Mouse (Mus musculus) testis, postnatal 14 days (tissue): ENCODE results near the gene 4933427I04Rik.

Experiments
- DNase-seq: peaks from one replicate; pipeline ENCODE4 v3.0.0; 2021; ENCODE audit warnings: low spot score

4933427I04Rik gene

DNA sequence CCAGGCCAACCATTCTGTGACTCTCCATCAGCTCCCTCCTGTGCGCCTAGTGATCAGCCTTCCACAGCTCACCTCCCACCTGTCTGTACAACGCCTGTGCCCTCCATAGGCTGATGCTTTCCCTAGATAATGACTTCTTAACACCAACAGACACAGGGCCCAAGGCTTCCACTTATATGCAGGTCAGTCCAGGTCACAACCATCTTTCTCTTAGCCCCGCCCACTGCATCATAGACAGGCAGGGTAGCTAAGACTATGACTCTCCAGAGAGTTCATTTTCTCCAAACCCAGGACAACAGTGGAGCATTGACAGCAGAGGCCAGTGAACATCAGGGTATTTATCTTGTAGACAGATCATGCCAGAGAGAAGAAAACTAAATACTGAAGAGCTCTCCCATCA, at the start of gene 4933427I04Rik:
4933427I04Rik (plus strand) TSS at position 301 of the 400 bp plus-strand sequence.
- DNase-seq = no peak

DNA sequence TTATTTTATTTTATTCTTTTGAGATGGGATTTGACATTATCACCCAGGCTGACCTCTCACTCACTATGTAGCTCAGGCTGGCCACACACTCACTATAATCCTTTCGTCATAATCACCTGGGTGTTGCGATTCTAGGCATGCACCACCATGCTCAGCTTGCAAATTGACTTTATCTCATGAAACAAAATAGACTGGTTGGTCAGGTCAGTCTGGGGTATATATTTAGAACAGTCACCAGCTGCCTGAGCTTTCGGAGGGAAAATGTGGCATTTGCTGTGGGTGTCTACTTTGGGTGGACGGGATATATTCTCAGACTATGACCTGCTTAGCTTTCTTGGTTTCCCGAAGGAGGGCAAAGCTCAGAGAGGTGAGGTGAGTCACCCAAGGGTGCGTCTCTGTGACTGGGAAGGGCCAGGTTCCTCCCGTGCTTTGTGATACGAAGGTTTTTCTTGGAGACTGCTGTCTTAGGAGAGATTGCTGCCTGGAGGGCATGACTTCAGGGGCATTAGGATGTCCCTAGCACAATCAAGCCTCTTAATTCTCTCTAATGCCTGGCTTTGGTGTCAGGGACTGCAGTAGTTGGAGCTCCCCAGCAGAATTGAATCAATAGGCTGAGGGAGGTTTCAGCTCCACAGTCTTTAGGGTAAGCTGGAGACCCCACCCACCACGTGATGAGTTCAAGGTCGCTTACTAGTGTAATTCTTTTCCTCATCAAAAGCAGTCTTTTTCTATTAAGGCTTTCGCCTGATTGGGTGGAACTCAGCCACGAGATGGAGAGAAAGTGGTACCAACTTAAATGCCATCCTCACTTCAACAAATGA, 48.8 kb upstream of the 4933427I04Rik start:
- no peak for DNase-seq

DNA sequence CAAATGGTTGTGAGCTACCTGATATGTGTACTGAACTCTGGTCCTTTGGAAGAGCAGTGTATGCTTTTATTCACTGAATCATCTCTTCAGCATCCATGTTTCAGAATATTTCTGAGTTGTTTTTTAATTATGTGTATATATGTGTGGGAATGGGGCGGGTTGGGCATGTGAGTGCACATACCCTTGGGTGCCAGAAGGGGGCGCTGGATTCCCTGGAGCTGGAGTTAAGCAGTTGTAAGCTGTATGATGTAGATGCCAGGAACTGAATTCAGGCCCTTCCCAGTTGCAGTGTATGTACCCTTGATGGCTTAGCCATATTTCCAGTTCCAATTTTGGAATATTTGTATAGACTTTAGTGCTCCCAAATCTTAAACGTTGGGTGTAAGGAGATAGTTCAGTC, 47.0 kb upstream of the 4933427I04Rik start:
- no peak for DNase-seq

DNA sequence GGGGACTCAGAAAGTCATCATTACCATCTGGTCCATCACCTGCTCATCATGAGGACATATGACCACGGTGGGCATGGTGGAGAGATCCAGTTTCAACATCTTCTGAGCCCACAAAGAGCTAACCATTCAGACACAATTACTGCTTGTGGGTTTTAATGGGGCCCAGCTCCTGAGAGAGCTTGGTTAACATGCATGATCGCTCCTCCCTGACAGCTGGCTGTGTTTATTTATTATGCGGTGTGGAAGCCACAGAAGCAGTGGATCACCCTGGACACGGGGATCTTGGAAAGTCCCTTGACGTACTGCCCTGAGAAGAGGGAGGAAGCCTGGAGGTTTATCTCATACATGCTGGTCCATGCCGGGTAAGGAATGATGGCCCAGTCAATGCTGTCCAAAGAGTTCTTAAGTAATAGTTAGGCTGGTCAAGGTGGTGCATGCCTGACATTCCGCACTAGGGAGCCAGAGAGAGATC, 45.4 kb upstream of the 4933427I04Rik start:
- DNase-seq = no peak

DNA sequence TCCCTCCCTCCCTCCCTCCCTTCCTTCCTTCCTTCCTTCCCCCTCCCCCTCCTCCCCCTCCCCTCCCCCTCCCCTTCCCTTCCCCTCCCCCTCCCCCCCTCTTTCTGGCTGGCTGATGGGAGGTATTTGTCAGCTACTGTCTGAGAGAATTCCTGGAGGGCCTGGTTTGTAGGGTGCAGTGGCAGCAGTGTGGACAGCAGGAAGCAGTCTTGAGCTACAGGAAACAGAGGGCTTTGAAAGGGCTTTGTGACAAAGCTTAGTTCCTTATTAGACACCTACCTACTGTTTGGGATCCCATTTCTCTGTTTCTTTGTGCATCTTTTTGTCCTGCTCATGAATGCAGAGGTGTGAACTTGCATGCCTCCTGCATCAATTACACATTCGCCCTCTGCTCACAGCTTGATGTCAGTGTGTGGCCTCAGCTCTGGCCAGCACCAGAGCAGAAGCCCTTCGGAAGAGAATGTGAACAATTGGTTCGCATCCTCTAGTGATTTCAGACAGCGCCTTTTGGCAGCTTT, 40.3 kb upstream of the 4933427I04Rik start:
- DNase-seq = no peak

DNA sequence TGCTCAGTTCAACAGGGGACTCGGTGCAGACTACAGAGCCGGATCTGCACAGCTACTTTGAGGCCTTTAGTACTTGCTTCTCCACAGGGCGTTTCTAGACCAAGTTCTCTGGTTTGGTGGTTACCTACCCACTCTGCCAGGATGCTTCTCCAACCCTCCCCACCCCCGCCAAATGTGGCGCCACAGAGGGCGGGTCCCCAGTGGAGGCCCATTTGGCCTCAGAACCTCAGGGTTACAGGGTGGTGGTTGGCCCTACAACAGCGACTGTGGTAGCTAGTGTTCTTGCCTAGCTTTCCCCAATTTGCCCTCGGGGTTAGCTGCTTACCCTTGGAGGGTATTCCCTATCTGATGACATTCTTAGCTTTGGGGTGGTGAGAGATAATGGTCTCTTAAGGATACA, 17.4 kb upstream of the 4933427I04Rik start:
- no peak for DNase-seq

DNA sequence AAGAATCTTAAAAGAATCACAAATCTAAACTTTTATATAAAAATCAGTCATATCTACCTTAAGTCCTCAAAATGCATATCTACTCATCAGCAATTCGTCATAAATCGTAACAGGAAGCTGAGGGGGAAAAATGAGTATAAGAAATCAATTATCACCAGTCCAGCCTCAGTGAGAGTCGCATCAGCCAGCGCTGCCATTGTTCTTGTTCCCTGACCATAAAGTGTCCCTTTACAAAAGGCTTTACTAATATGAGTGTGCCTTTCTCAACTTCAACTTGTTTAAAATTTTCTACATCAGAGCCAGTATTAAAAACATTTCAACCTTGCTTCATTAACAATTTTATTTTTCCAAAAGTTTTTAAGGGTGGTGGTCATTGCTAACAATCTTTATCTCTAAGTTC, 2.6 kb upstream of the 4933427I04Rik start:
- no peak for DNase-seq

DNA sequence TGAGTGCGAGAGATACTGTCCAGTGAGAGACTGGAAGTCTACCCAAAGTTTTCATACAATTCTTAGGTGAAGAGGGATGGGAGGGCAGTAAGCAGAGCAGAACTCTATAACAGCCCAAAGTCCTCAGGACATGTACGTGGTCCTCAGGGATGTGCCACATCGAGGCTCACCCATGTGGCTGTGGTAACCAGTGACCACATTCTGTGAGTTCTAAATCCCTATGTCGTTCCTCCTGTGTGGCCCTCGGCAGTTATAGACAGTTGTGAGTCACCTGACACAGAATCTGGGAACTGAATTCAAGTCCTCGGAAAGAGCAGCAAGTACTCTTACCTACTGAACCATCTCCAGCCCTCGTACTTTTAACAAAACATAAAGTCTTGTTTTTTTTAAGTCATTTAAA, 1.4 kb upstream of the 4933427I04Rik start:
- DNase-seq = peak; percentile 2

DNA sequence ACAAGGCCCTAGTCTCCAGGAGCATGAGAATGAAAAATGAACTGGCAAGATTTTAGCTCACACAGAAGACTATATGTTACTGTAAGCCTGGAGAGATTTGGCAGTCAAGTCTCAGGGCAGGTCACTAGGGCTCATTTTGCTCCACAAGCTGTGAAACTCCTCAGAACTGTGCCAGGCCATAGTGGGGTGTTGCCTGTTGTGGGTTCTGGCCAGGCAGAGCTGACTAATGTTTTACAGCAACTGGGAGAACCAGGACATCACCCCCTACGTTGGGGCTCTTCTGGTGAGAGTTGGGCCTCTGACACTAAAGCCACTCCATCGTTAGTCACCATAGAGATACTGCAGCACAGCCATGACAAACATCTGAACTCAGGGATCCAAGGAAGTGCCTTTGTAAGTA, 324 bp downstream of the 4933427I04Rik start:
- DNase-seq = peak; percentile 2

DNA sequence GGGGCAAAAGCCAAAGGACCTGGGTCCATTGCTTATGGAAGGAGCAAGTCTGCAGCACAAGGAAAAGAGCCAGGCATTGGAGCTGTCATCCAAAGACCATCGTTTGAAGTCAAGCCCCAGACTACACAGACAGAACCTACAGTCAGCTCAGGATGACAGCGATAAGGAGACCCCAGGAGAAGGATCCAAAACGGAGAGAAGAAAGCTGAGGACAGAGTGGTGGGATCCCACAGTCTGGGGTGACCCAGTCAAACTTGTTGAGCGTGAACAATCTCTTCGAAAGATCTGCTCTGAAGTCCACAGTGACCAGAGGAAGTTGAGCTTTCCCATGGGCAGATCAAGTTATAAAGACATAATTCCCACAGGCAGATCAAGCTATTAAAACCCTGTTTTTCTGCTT, 1.1 kb downstream of the 4933427I04Rik start:
- DNase-seq = no peak

DNA sequence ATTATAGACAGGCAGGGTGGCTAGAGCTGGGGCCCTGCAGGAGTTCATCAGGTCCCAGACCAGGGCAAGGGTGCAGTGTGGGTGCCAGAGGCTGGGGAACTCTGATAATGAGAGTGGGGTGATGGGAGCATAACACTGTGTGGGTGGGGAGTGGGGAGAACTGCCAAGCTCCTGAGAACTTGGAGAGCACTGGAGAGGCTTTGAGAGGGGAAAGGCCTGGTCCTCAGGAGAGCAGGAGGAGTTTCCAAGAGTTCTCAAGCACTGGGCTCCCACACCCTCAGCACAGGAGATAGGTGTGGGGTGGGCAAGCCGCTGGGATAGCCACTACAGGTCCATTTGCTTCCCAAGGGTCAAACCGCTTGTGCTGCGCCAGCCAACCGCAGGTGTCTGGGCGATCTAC, 34.2 kb downstream of the 4933427I04Rik start:
- no peak for DNase-seq

DNA sequence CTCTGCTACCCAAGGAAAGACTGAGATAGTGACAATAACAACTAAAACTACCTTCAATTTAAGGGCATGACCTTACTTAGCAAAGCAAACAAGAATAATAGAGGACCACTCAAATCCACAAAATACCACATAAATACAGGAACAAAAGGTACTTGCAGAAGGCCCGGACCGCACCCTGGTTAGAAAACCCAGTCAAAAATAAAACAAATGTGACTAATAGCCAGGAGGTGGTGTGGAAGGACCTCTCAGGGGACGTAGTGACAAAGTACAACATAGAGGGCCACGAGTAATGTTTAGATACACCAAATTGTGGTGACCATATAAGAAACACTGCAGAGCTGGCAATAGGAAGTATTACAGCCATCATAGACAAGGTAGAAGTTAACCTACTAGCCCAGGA, 34.8 kb downstream of the 4933427I04Rik start:
- no peak for DNase-seq

DNA sequence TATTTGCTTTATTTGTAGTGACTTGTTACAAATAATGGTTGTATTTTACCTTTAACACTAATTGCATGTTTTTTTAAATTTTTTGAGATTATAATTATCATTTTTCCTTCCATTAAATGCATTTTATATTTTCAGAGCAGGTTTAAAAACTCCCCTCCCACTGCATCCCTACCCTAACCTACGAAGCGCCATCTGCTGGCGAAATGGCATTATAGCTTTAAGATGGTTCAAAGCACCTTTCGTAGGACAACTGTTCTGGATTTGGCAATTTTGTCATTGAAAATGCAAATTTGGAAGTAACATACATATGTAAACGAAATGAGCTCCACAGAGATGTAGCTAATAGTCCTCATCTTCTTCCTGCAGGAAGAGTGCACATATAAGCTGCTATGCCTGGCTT, 39.2 kb downstream of the 4933427I04Rik start:
- DNase-seq = no peak

DNA sequence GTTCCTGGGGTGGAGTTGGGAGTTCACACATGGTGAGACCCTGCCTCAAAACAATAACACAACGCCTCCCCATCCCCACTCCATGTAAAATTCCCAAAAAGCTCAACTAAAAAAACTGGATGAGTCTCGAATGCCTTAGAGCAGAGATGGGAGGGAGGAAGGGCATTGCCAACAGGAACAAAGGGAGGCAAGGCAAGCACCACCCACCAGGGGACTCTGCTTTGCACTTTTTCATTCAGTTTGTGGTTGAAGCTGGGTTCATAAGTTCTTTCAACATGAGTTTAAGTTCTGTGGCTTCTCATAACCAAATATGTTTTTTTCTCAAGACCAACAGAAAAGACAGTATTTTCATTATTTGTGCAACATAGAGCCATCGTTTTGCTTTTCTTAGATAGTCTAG, 44.0 kb downstream of the 4933427I04Rik start:
- no peak for DNase-seq

DNA sequence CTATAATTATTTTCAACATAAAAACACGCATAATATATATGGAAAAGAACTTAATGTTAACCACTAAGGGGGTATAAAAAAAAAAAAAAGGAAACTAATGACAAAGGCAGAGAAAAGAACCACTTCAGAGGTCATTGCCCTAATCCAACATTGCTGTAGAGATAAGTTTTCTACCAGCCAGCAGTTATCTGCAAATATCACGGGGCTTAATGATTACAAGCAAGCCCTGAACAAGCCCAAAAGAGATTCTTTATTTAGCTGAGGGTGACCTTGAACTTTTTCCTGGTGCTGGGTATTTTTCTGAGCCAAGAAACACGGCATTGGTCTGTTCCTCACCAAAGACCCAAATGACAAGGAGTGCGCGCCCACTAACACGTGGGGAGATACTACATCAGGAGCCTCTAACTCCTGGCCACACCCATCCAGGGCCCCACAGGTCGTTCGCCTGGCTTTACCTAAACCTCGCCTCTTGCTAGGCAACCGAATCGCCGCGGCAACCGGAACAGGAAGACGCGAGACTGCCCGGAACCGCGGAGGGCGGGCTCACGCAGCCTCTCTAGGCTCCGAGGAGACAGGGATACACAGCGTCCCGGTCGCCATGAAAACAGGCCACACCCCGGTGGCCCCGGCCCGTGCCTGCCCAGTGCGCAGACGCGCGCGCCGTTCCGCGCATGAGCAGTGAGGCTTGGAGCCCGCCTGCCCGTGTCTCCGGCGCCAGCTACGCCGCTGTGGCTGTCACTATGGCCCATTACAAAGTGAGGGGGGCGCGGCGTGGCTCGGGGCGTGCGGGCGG, 45.0 kb downstream of the 4933427I04Rik start, which contains the start of gene Mycbp:
Mycbp (plus strand) TSS at position 500 of the 793 bp plus-strand sequence.
- DNase-seq = peak; percentile 99

DNA sequence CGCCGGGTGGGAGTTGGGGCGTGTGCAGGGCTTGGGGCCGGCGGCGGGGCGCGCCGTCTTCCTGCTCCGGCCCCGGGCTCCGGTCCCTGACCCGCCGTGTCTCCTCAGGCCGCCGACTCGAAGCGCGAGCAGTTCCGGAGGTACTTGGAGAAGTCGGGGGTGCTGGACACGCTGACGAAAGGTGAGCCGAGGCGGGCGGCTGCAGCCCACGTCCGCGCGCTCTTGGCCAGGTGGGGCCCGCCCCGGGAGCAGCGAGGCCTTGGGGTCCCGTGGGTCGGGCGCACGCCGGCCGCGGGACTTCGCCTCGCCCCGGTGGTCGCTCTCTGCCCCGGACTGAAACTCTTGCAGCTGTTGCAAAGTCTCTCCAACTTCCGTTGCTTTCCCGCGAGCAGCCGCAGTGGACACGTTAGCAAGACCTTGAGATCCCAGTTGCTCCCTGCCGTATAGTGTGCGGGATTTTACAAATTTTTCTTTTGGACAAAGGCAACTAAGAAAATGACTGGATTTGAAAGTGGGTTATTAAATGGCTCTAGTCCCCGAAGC, 45.7 kb downstream of the 4933427I04Rik start:
- DNase-seq = no peak

DNA sequence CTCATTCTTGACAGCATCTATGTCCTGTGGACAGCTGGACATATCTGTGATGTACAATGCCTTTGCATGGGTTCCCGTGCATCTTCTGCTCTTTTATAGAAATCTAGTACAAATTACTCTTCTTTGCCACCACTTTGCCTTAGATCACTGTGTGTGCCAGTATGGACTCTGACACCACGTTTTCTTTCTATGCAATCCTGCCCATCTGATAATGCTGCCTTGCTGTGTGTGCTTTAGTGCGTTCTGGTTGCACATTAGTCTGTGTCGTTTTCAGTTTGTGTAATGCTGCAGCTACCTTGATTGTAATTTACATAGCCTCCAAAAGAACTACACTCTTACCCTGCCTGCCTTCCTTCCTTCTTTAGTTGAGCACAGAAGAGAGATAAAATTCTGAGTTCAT, 52.0 kb downstream of the 4933427I04Rik start:
- DNase-seq = no peak

DNA sequence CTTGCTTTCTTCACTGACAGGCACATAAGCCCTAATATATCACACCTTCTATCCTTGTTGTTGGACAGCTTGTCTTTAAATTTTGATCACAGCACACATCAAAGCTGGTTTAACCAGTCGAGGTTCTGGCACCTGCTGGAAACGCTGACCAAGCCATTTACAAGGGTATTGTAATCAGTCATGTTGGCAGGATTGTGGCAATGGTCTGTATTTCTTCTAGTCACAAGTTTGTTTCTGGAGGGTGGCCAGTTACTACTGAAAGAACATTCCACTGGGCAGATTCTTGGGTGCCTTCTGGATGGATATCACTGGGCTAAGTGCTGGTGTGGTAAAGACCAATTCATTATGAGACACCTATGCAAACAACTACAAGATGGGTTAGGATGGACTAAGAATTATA, 53.0 kb downstream of the 4933427I04Rik start:
- no peak for DNase-seq
